Mouse (Mus musculus) brain, embryonic 14.5 days (tissue): ENCODE measurements at regions not wholly inside any gene's neighbourhood (a gene's known extent, or its start where the extent isn't known, plus 50 kb on each side); places are given as distances from the start of the nearest gene placed in this dataset.

ENCODE experiments used
- CTCF ChIP-seq: fragments of 200-500 bp; IDR thresholded peaks from 2 replicates; pipeline ENCODE4 v1.5.1; 2012; ENCODE audit warnings: inconsistent platforms, mild to moderate bottlenecking, moderate library complexity, borderline replicate concordance; ENCODE audit not compliant: insufficient read depth, insufficient read length; ENCODE audit errors: extremely low read depth
- POLR2A ChIP-seq: fragments of 200-500 bp; IDR thresholded peaks from 2 replicates; pipeline ENCODE4 v1.6.1; 2012; ENCODE audit warnings: mild to moderate bottlenecking, inconsistent platforms, borderline replicate concordance; ENCODE audit not compliant: poor library complexity, insufficient read depth, insufficient read length, severe bottlenecking; ENCODE audit errors: extremely low read depth

DNA sequence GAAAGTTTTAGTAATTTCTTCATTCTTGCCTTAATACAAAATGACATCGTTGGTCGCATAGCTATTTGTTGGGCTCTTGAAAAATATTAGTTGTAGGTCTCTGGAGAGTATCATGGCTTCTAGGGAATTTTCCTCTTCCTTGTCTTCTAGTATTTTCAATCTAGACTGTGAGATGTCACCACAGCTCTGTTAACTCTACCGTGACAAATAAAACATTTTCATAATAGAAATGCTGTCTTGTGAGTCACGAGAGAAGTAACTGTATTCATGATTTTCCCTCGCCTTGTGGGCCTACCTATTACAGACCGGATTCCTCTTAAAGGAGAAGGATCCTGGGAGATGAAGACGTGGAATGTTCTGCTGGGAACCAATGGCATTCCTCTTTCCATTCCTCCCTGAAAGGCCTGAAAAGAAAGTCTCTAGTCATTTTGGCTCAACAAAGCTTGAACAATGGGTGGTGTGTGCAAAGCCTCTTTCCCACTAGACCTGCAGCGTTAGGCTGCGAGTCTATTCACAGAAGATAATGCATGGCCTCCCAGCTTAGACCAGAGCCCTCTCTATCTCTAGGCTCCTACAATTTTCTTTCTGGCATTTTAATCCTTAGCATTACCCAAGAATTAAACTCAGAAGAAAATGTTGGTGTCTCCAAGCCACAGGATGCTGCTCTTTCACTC, 306.7 kb downstream of the Epha7 start:
- no peak for TF ChIP-seq POLR2A
- TF ChIP-seq CTCF: no peak
